8 mouse cellular contexts compared by ENCODE assay signal in the genomic region with DNA sequence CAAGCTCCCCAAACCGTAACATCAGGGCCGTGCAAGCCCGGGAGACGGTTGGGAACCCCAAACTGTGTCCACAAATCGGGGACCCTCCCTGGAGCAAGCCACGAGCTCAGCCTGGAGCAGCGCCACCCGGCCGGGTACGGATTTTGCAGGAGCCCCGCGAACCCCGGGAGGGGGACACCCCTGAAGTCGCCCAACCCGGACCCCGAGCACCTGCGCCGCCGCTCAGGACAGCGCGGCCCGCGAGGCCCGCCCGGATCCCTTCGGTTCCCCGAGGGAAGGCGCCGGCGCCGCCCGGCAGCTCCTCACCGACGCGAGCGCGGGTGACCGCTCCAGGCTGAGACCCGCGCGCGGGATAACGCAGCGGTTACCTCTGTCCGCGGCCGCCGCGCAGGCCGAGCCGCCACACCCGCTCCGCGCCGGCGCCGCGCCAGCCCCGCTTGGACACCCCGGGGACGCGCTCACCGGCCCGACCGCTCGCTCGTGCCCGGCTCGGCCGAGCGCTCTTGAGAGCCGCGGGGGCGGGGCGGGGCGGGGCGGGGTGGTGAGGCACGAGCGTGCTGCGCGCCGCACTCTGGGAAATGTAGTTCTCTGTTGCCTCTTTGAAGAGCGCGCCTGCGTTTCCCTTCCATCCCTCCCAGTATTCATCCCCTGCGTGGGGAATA. TPM values are rescaled to one million over a fixed set of nuclear protein-coding genes. Genes with fewer than 3 reads are reported as not detected.
DNase-seq lines count a peak whose midpoint lies in the region; ATAC-seq and TF ChIP-seq lines count a peak whose summit lies in the region.

A gene (minus strand): TSS at position 512 of the 662 bp plus-strand sequence.

- no peak for TF ChIP-seq CTCF in cortical plate, adult 2 months (IDR thresholded peaks at IDR 0.05; ENCODE audit: extremely low read depth, insufficient read depth, low read length)

- DNase-seq in adipocyte (ENCODE audit: low spot score), result peak; percentile 86
- peak; percentile 76 to 86 for DNase-seq in gastrocnemius, adult 8-10 months (ENCODE audit: low spot score in 2 of 2)
- DNase-seq in induced T-regulatory cell, adult 2 months (ENCODE audit: low read depth), result peak; percentile 88
- peak; percentile 34 to 84 for DNase-seq in left cerebral cortex, adult 8-10 months (ENCODE audit: low spot score in 2 of 2)
- DNase-seq in right cerebral cortex, adult 18-20 months, result peak; percentile 91
- peak; percentile 78 for DNase-seq in urinary bladder, adult 2 months (ENCODE audit: low spot score)

- peak within 1 kb of the TSS; percentile 58; the same call in 1 of the 2 replicates for H3K27ac ChIP-seq in cortical plate, adult 2 months (ENCODE audit: insufficient read depth, low read length)

- H3K4me1 ChIP-seq in cortical plate, adult 2 months (ENCODE audit: control insufficient read depth, insufficient read depth, low read length), result peaks cover 6% of the 10 kb centered on the region

- peak within 1 kb of the TSS; percentile 62 for H3K4me3 ChIP-seq in cortical plate, adult 2 months (ENCODE audit: insufficient read depth, low read length)

- TF ChIP-seq POLR2A in cortical plate, adult 2 months (IDR thresholded peaks at IDR 0.05; ENCODE audit: extremely low read depth, insufficient read depth, low read length), result peak; percentile 29; the same call in 1 of the 2 replicates

- peak; percentile 94 for ATAC-seq in megakaryocyte, adult 5-6 weeks (ENCODE audit: poor library complexity, severe bottlenecking)

RNA-seq across cellular contexts. Expression of the gene that starts here (rescaled TPM):
- 27.9 and 28.2 TPM in 2 replicates for polyA plus RNA-seq in cortical plate, adult 2 months (2012; rRNA removed)
- total RNA-seq in gastrocnemius, adult 8-10 months (2022), result 10 to 100 TPM; 24.2 to 29.4 (median 27.6) TPM
- total RNA-seq in left cerebral cortex, adult 8-10 months (2022), result 10 to 100 TPM; 29.0 to 30.6 (median 30.3) TPM
- total RNA-seq in megakaryocyte, adult 5-6 weeks (2015), result 0.21 and 0.87 TPM in 2 replicates
- 0.95 and 2.0 TPM in 2 replicates for total RNA-seq in megakaryocyte, adult 5-6 weeks (2017)
- 9.4 and 11.6 TPM in 2 replicates for polyA plus RNA-seq in urinary bladder, adult 2 months (2012; rRNA removed)

Comparison
In these comparisons a context has a peak if more than half of its experiments do, and no peak if none do; other contexts are left out.
1. Peak in every context shown above with its lines: DNase-seq, ATAC-seq, H3K4me3 ChIP-seq and H3K27ac ChIP-seq.
2. RNA of the gene that starts here (total RNA-seq): 29.0 to 30.6 TPM in left cerebral cortex, adult 8-10 months and 24.2 to 29.4 TPM in gastrocnemius, adult 8-10 months; 0.21 to 2.0 TPM in megakaryocyte, adult 5-6 weeks; every median in the first group is over 4 times any median in the second.